Comparison of ENCODE assay signal across 12 mouse cellular contexts in genomic region chr12:109398951-109399350, GRCm38 (mm10). TPM values are rescaled to one million over a fixed set of nuclear protein-coding genes. Genes with fewer than 3 reads are reported as not detected.
DNase-seq lines count a peak whose midpoint lies in the region; ATAC-seq and TF ChIP-seq lines count a peak whose summit lies in the region.
"Had no signal": no experiment of that assay in that cellular context is flagged by ENCODE, and none has a peak within 500 bp of the region (broad histone marks: within the 10 kb centered on the region; RNA-seq: fewer than 3 reads in every experiment).

No protein-coding gene starts in this region.

- WGBS in forebrain, embryonic 10.5 days: 48% methylated on average over 6 of the region's 6 CpGs
- WGBS in forebrain, embryonic 11.5 days: 33% methylated on average over 6 of the region's 6 CpGs
- 21% methylated on average over 6 of the region's 6 CpGs for WGBS in hindbrain, embryonic 13.5 days
- WGBS in hindbrain, embryonic 11.5 days: 25% methylated on average over 6 of the region's 6 CpGs
- WGBS in limb, embryonic 14.5 days: 21% methylated on average over 6 of the region's 6 CpGs

- TF ChIP-seq POLR2A in limb, embryonic 14.5 days (IDR thresholded peaks at IDR 0.05; ENCODE audit: borderline replicate concordance, extremely low read depth, insufficient read depth, insufficient read length): no peak

- peak overlapping the region; percentile 60 for H3K27ac ChIP-seq in forebrain, embryonic 10.5 days
- no peak overlapping the region for H3K27ac ChIP-seq in forebrain, embryonic 11.5 days (ENCODE audit: low read depth, low read length)
- H3K27ac ChIP-seq in hindbrain, embryonic 13.5 days: 0 out of 2 replicates have a peak overlapping the region, but pooled peaks have one; percentile 35
- H3K27ac ChIP-seq in hindbrain, embryonic 11.5 days (ENCODE audit: low read depth, low read length): no peak overlapping the region
- peak overlapping the region; percentile 50; the same call in 1 of the 2 replicates for H3K27ac ChIP-seq in limb, embryonic 14.5 days (replicated peaks; ENCODE audit: low read depth, low read length)
- H3K27ac ChIP-seq: left cerebral cortex, adult 2 months had no signal

- DNase-seq in forebrain, embryonic 10.5 days (ENCODE audit: extremely low spot score, low spot score): no peak
- no peak for DNase-seq in forebrain, embryonic 11.5 days (ENCODE audit: low spot score)
- no peak for DNase-seq in hindbrain, embryonic 11.5 days (ENCODE audit: low spot score)
- DNase-seq in MN1 (ENCODE audit: low spot score): peak; percentile 57
- DNase-seq in limb, embryonic 14.5 days (ENCODE audit: low spot score): peak; percentile 50
- no peak for DNase-seq in frontal cortex, postnatal 36 days (ENCODE audit: low spot score in 2 of 2)
- DNase-seq: cerebellum, adult 9-10 months; kidney, adult 18-20 months; retina, postnatal 1 day had no signal

- no peak overlapping the region for H3K4me2 ChIP-seq in forebrain, embryonic 11.5 days (ENCODE audit: low read depth, low read length, severe bottlenecking)
- peak overlapping the region; percentile 35; the same call in 1 of the 2 replicates for H3K4me2 ChIP-seq in hindbrain, embryonic 13.5 days
- no peak overlapping the region for H3K4me2 ChIP-seq in hindbrain, embryonic 11.5 days (replicated peaks; ENCODE audit: low read depth, low read length)
- no peak overlapping the region; the same call in 1 of the 2 replicates for H3K4me2 ChIP-seq in limb, embryonic 14.5 days (replicated peaks; ENCODE audit: low read depth, low read length, severe bottlenecking)

- H3K27me3 ChIP-seq in forebrain, embryonic 10.5 days (ENCODE audit: poor library complexity, severe bottlenecking): peaks cover 64% of the 10 kb centered on the region
- H3K27me3 ChIP-seq in forebrain, embryonic 11.5 days (ENCODE audit: control insufficient read depth, insufficient read depth, low read length): no peaks in the 10 kb centered on the region
- no peaks in the 10 kb centered on the region for H3K27me3 ChIP-seq in hindbrain, embryonic 13.5 days
- no peaks in the 10 kb centered on the region for H3K27me3 ChIP-seq in hindbrain, embryonic 11.5 days (ENCODE audit: control insufficient read depth, insufficient read depth, low read length)
- H3K27me3 ChIP-seq in limb, embryonic 14.5 days (ENCODE audit: control insufficient read depth, insufficient read depth, low read length): no peaks in the 10 kb centered on the region

- H3K4me3 ChIP-seq in forebrain, embryonic 10.5 days: no peak overlapping the region
- no peak overlapping the region for H3K4me3 ChIP-seq in forebrain, embryonic 11.5 days (ENCODE audit: low read depth, low read length)
- no peak overlapping the region for H3K4me3 ChIP-seq in hindbrain, embryonic 13.5 days
- H3K4me3 ChIP-seq in hindbrain, embryonic 11.5 days (ENCODE audit: low read depth, low read length): no peak overlapping the region
- no peak overlapping the region for H3K4me3 ChIP-seq in limb, embryonic 14.5 days (replicated peaks; ENCODE audit: low read length)

- no peak overlapping the region for H3K9ac ChIP-seq in forebrain, embryonic 11.5 days (ENCODE audit: low read length)
- 0 out of 2 replicates have a peak overlapping the region, but pooled peaks have one; percentile 29 for H3K9ac ChIP-seq in hindbrain, embryonic 13.5 days
- H3K9ac ChIP-seq in hindbrain, embryonic 11.5 days (ENCODE audit: low read depth, low read length): no peak overlapping the region
- no peak overlapping the region for H3K9ac ChIP-seq in limb, embryonic 14.5 days (ENCODE audit: low read depth, low read length, severe bottlenecking)

- ATAC-seq in forebrain, embryonic 11.5 days (replicated peaks; ENCODE audit: low FRiP score): no peak
- no peak for ATAC-seq in hindbrain, embryonic 13.5 days (ENCODE audit: low FRiP score)
- no peak for ATAC-seq in hindbrain, embryonic 11.5 days (ENCODE audit: low FRiP score)
- ATAC-seq in limb, embryonic 14.5 days (ENCODE audit: low FRiP score, low read depth): no peak
- no peak for ATAC-seq in CD4-positive, CD25-positive, alpha-beta regulatory T cell, adult 4 months

- H3K4me1 ChIP-seq in forebrain, embryonic 10.5 days: peaks cover 81% of the 10 kb centered on the region
- H3K4me1 ChIP-seq in forebrain, embryonic 11.5 days (replicated peaks; ENCODE audit: control insufficient read depth, insufficient read depth, low read length): peaks cover 6% of the 10 kb centered on the region
- peaks cover 65% of the 10 kb centered on the region for H3K4me1 ChIP-seq in hindbrain, embryonic 13.5 days (replicated peaks)
- H3K4me1 ChIP-seq in hindbrain, embryonic 11.5 days (replicated peaks; ENCODE audit: control insufficient read depth, insufficient read depth, low read length): no peaks in the 10 kb centered on the region; the same call in 1 of the 2 replicates
- peaks cover 47% of the 10 kb centered on the region for H3K4me1 ChIP-seq in limb, embryonic 14.5 days (ENCODE audit: control insufficient read depth, insufficient read depth, low read length)

- H3K9me3 ChIP-seq in forebrain, embryonic 10.5 days: no peaks in the 10 kb centered on the region
- H3K9me3 ChIP-seq in forebrain, embryonic 11.5 days (ENCODE audit: control insufficient read depth, low read length): no peaks in the 10 kb centered on the region
- no peaks in the 10 kb centered on the region for H3K9me3 ChIP-seq in hindbrain, embryonic 13.5 days
- H3K9me3 ChIP-seq in hindbrain, embryonic 11.5 days (ENCODE audit: control insufficient read depth, low read length): no peaks in the 10 kb centered on the region
- H3K9me3 ChIP-seq in limb, embryonic 14.5 days (ENCODE audit: control insufficient read depth, low read length): no peaks in the 10 kb centered on the region

- no peaks in the 10 kb centered on the region for H3K36me3 ChIP-seq in forebrain, embryonic 10.5 days (replicated peaks)
- no peaks in the 10 kb centered on the region for H3K36me3 ChIP-seq in forebrain, embryonic 11.5 days (ENCODE audit: control insufficient read depth, insufficient read depth, low read length)
- no peaks in the 10 kb centered on the region for H3K36me3 ChIP-seq in hindbrain, embryonic 13.5 days
- H3K36me3 ChIP-seq in hindbrain, embryonic 11.5 days (ENCODE audit: control insufficient read depth, insufficient read depth, low read length): no peaks in the 10 kb centered on the region
- no peaks in the 10 kb centered on the region for H3K36me3 ChIP-seq in limb, embryonic 14.5 days (ENCODE audit: control insufficient read depth, insufficient read depth, low read length)

RNA-seq across cellular contexts. Expression of gene Dlk1, which starts 53.7 kb away (rescaled TPM):
- 200 and 274 TPM in 2 replicates for polyA plus RNA-seq in forebrain, embryonic 10.5 days (2016; fragmentation: Nextera tagmentation; extraction: Ambion mirVana)
- polyA plus RNA-seq in forebrain, embryonic 11.5 days (2014; fragmentation: Nextera tagmentation; extraction: Ambion mirVana): 169 and 191 TPM in 2 replicates
- 88.0 and 102 TPM in 2 replicates for polyA plus RNA-seq in hindbrain, embryonic 13.5 days (2015; fragmentation: Nextera tagmentation; extraction: Ambion mirVana)
- polyA plus RNA-seq in hindbrain, embryonic 11.5 days (2014; fragmentation: Nextera tagmentation; extraction: Ambion mirVana): 77.7 and 84.4 TPM in 2 replicates
- polyA plus RNA-seq in limb, embryonic 14.5 days (2012; rRNA removed): 2,661 and 2,964 TPM in 2 replicates
- polyA plus RNA-seq in limb, embryonic 14.5 days (2014; fragmentation: Nextera tagmentation; extraction: Ambion mirVana): 487 and 640 TPM in 2 replicates
- not detected for polyA plus RNA-seq in CD4-positive, CD25-positive, alpha-beta regulatory T cell, adult 4 months (2017; shearing (Covaris generic))

Comparison
In these comparisons a context has a peak if more than half of its experiments do, and no peak if none do; other contexts are left out.
1. H3K27ac ChIP-seq: peak in forebrain, embryonic 10.5 days (single experiment), hindbrain, embryonic 13.5 days (single experiment) and limb, embryonic 14.5 days (single experiment); none in forebrain, embryonic 11.5 days (single experiment) and hindbrain, embryonic 11.5 days (single experiment).
2. DNase-seq: peak in MN1 (single experiment) and limb, embryonic 14.5 days (single experiment); none in forebrain, embryonic 10.5 days (single experiment), forebrain, embryonic 11.5 days (single experiment), hindbrain, embryonic 11.5 days (single experiment) and frontal cortex, postnatal 36 days (0 of 2).
3. RNA of gene Dlk1, which starts 53.7 kb away (polyA plus RNA-seq): 487 to 2,964 TPM in limb, embryonic 14.5 days, 200 to 274 TPM in forebrain, embryonic 10.5 days, 169 to 191 TPM in forebrain, embryonic 11.5 days, 88.0 to 102 TPM in hindbrain, embryonic 13.5 days and 77.7 to 84.4 TPM in hindbrain, embryonic 11.5 days; not detected in CD4-positive, CD25-positive, alpha-beta regulatory T cell, adult 4 months; every median in the first group is over 10 times any median in the second.